Comparison of ENCODE assay signal across 8 mouse cellular contexts in genomic region chr4:45108456-45109110, GRCm38 (mm10). TPM values are rescaled to one million over a fixed set of nuclear protein-coding genes. Genes with fewer than 3 reads are reported as not detected.
DNase-seq lines count a peak whose midpoint lies in the region; ATAC-seq and TF ChIP-seq lines count a peak whose summit lies in the region.

No protein-coding gene starts in this region.

- H3K27me3 ChIP-seq in lung, postnatal 0 days (replicated peaks; ENCODE audit: insufficient read depth, low read length), result no peaks in the 10 kb centered on the region
- no peaks in the 10 kb centered on the region for H3K27me3 ChIP-seq in hindbrain, embryonic 12.5 days

- H3K9ac ChIP-seq in lung, postnatal 0 days (replicated peaks; ENCODE audit: low read depth), result no peak overlapping the region
- no peak overlapping the region for H3K9ac ChIP-seq in hindbrain, embryonic 12.5 days

- H3K4me1 ChIP-seq in lung, postnatal 0 days (ENCODE audit: insufficient read depth, low read depth, low read length), result peaks cover 7% of the 10 kb centered on the region; the same call in 1 of the 2 replicates
- peaks cover 19% of the 10 kb centered on the region for H3K4me1 ChIP-seq in hindbrain, embryonic 12.5 days

- H3K9me3 ChIP-seq in lung, postnatal 0 days (ENCODE audit: low read length), result no peaks in the 10 kb centered on the region
- H3K9me3 ChIP-seq in hindbrain, embryonic 12.5 days (replicated peaks), result no peaks in the 10 kb centered on the region

- H3K4me2 ChIP-seq in lung, postnatal 0 days (replicated peaks; ENCODE audit: low read depth, low read length), result peak overlapping the region; percentile 86; the same call in 1 of the 2 replicates
- H3K4me2 ChIP-seq in hindbrain, embryonic 12.5 days (replicated peaks), result peak overlapping the region; percentile 90

- TF ChIP-seq CTCF in lung, postnatal 0 days (IDR thresholded peaks at IDR 0.05), result no peak

- no peak overlapping the region for H3K27ac ChIP-seq in lung, postnatal 0 days (ENCODE audit: low read length)
- H3K27ac ChIP-seq in hindbrain, embryonic 12.5 days, result no peak overlapping the region

- WGBS in lung, postnatal 0 days, result 64% methylated on average over 8 of the region's 8 CpGs
- 72% methylated on average over 8 of the region's 8 CpGs for WGBS in hindbrain, embryonic 12.5 days

- DNase-seq in cerebellum, adult 18-20 months, result peak; percentile 3 to 6
- no peak for DNase-seq in cerebellum, postnatal 4 days (ENCODE audit: low spot score in 2 of 2)
- no peak for DNase-seq in lung, postnatal 0 days (ENCODE audit: low spot score)
- DNase-seq in lung, postnatal 10 days, result no peak
- DNase-seq in naive thymus-derived CD4-positive, alpha-beta T cell, adult 2 months (ENCODE audit: low read depth), result peak; percentile 20
- DNase-seq in right cerebral cortex, postnatal 36 days (ENCODE audit: low spot score in 2 of 2), result no peak
- DNase-seq in retina, embryonic 14.5 days (ENCODE audit: low spot score), result no peak

- no peak for TF ChIP-seq EP300 in lung, postnatal 0 days (IDR thresholded peaks at IDR 0.05)

- H3K4me3 ChIP-seq in lung, postnatal 0 days (ENCODE audit: low read depth, low read length), result no peak overlapping the region
- no peak overlapping the region for H3K4me3 ChIP-seq in hindbrain, embryonic 12.5 days

- H3K36me3 ChIP-seq in lung, postnatal 0 days (ENCODE audit: insufficient read depth, low read length), result peaks cover 6% of the 10 kb centered on the region
- peaks cover 14% of the 10 kb centered on the region for H3K36me3 ChIP-seq in hindbrain, embryonic 12.5 days

- no peak for ATAC-seq in lung, postnatal 0 days
- no peak for ATAC-seq in hindbrain, embryonic 12.5 days (ENCODE audit: low FRiP score)

RNA-seq across cellular contexts. Expression of gene Tomm5, which starts 0.7 kb away (rescaled TPM):
- polyA plus RNA-seq in lung, postnatal 0 days (2015; fragmentation: Nextera tagmentation; extraction: Ambion mirVana), result 144 and 151 TPM in 2 replicates
- 137 and 148 TPM in 2 replicates for polyA plus RNA-seq in hindbrain, embryonic 12.5 days (2016; fragmentation: Nextera tagmentation; extraction: Ambion mirVana)

RNA-seq across cellular contexts. Expression of gene Fbxo10, which starts 24.2 kb away (rescaled TPM):
- polyA plus RNA-seq in lung, postnatal 0 days (2015; fragmentation: Nextera tagmentation; extraction: Ambion mirVana), result 5.9 and 6.3 TPM in 2 replicates
- 17.5 and 17.6 TPM in 2 replicates for polyA plus RNA-seq in hindbrain, embryonic 12.5 days (2016; fragmentation: Nextera tagmentation; extraction: Ambion mirVana)

Comparison
In these comparisons a context has a peak if more than half of its experiments do, and no peak if none do; other contexts are left out.
1. DNase-seq: peak in cerebellum, adult 18-20 months (2 of 2) and naive thymus-derived CD4-positive, alpha-beta T cell, adult 2 months (single experiment); none in cerebellum, postnatal 4 days (0 of 2), lung, postnatal 0 days (single experiment), lung, postnatal 10 days (single experiment), right cerebral cortex, postnatal 36 days (0 of 2) and retina, embryonic 14.5 days (single experiment).